Mouse (Mus musculus) spleen, postnatal 0 days (tissue): ENCODE results near the gene Eif2d. TPM values are rescaled to one million over a fixed set of nuclear protein-coding genes. Genes with fewer than 3 reads are reported as not detected.

Experiments
- polyA plus RNA-seq: library from polyadenylated mRNA; unstranded; fragments of >200 nt; fragmentation: Nextera tagmentation; extraction: Ambion mirVana; gene quantifications from 2 replicates; pipeline ENCODE4 v1.2.1, GENCODE M21; 2015

Eif2d gene
- polyA plus RNA-seq, result 28.3 and 28.7 TPM in 2 replicates

DNA sequence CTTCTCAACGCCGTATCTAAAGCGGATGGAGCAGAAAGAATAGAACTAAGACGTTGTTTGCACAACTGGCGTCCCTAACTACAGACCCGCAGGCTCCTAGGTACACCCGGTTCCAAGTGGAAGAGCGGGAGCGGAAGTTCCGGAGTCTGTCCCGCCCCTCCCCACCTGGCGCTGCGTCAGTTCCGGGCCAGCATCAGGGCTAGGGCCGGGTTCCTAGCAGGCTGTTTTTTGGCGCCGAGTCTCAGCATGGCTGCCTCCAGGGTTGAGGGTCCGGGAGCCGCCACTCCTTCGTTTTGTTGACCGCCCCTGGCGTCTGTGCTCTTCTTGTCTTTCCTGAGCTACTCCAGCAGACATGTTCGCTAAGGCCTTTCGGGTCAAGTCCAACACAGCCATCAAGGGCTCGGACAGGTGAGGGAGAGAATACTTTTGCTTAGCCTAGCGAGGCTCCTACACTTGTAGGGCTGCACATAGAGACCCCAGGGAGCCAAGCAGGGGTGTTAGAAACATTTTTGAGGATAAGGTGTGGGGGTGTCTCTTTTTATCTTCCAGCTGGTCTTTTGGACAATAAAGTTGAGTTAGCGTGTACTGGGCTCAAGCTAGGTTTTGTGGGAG lies at the start of gene Eif2d:
Eif2d (plus strand) TSS at position 164 of the 612 bp plus-strand sequence.

DNA sequence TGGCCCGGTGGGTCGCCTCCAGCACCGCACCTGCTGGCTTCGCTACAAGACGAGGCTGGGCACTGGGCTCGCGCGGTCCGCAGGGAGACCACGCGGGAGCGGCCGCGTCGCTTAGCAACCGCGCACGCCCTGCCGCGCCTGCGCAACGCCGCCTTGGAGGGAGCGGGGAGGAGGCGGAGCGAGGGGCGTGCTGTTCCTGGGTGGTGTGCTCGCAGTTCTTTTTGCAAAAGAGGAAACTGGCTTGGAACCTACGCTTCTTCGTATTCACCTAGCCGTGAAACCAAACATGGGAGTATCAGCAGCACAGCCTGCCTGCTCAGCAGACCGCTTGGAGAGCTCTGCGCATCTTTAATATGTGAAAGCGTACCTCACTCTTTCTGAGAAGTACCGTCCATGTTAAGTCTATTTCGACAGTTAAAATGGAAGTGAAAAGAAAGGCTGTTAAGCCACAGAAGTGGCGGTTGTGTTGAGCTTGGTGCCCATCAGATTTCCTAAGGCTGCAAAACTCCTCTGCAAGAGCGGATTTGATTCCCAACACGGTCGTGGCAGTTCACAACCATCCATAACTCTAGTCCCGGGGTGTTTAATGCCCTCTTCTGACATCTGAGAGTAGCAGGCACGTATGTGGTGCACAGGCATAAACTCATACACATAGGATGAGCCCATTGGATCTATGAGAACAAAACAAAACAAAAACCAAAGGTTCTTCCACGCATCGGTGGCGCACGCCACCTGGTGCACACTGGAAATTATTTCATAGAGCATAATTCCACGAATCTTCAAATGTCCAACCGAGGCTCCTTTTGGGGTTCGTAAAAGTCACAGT lies 14.6 kb upstream of the Eif2d start, which contains the start of gene Dyrk3:
Dyrk3 (minus strand) TSS at position 150 of the 826 bp plus-strand sequence.

Other genes starting within 250 kb of the Eif2d start
- not detected in 2 replicates for gene Il20, start 241.7 kb upstream of the Eif2d start, polyA plus RNA-seq
- gene Il19, start 213.1 kb upstream of the Eif2d start, polyA plus RNA-seq, result not detected in 2 replicates
- gene Il10, start 133.3 kb upstream of the Eif2d start, polyA plus RNA-seq, result not detected in 2 replicates
- gene Mapkapk2, start 55.4 kb upstream of the Eif2d start, polyA plus RNA-seq, result 22.0 and 29.0 TPM in 2 replicates
- gene Dyrk3, start 14.8 kb upstream of the Eif2d start, polyA plus RNA-seq, result 16.6 and 19.5 TPM in 2 replicates
- gene Rassf5, start 92.1 kb downstream of the Eif2d start, polyA plus RNA-seq, result 17.9 and 24.4 TPM in 2 replicates
- gene Ikbke, start 126.4 kb downstream of the Eif2d start, polyA plus RNA-seq, result 2.9 and 4.4 TPM in 2 replicates